Mouse (Mus musculus): ENCODE results near the gene Clec2h. TPM values are rescaled to one million over a fixed set of nuclear protein-coding genes. Genes with fewer than 3 reads are reported as not detected.
"Not testable (repeated sequence)": the region's sequence is repeated elsewhere in the genome, so short reads cannot be mapped to it uniquely, and the experiment has no call there.

Clec2h gene
- polyA plus RNA-seq (2015; fragmentation: Nextera tagmentation; extraction: Ambion mirVana), result 2.5 TPM in 1 of 2 replicates, not detected in the other

DNA sequence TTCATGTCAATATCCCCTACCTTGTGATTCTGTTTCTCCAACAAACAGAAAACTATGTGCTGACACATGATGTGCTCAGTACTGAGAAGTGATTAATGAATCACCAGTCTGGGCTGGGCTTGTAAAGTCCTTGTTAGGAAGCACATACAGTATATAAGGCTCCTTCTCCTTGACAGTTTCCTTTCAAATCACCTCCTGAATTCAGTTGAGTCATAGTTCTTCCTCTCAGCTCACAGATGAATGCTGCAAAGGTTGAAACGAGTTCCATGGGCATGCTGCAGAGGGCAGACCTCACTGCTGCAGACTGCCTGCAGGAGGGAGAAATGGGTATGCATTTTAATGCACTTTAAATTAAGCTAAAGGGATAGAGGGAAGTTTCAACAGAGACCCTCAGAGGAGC lies at the start of gene Clec2h:
TSS of gene Clec2h (plus strand) at position 180 of the 400 bp plus-strand sequence.
- no peak for ATAC-seq (ENCODE audit: insufficient number of reproducible peaks, insufficient read depth, low FRiP score, low TSS enrichment, low read depth)
- Histone ChIP-seq H3K36me3 (no peaks in the 10 kb centered on the region), H3K4me2 (no peak within 1 kb of the TSS), H3K4me1 (no peaks in the 10 kb centered on the region), H3K27me3 (no peaks in the 10 kb centered on the region), H3K9me3 (no peaks in the 10 kb centered on the region), H3K4me3 (no peak within 1 kb of the TSS), H3K9ac (no peak within 1 kb of the TSS), H3K27ac (no peak within 1 kb of the TSS)
- 13% methylated on average over 1 of the region's 1 CpGs for WGBS

DNA sequence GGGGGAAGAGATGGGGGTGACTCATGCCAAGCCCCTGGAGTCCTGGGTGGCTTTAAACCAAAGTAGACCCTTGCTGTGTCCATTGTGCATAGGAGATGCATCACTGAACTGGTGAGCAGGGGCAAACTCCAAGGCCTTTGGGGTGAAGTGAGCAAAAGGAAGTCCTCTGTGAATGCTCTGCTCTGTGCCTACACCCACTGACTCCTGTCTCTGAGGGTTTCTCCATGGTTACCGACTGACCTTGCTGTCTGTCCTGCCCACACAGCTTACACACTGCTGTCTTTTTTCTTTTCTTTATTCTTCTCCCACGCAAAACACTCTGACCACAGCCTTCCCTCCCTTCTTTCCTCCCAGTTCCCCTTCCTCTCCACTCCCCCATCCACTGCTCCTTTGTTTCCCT lies 39.5 kb upstream of the Clec2h start:
- Histone ChIP-seq H3K36me3 (no peaks in the 10 kb centered on the region), H3K4me3 (no peak overlapping the region), H3K4me1 (no peaks in the 10 kb centered on the region), H3K27me3 (no peaks in the 10 kb centered on the region), H3K4me2 (no peak overlapping the region), H3K27ac (no peak overlapping the region), H3K9me3 (no peaks in the 10 kb centered on the region), H3K9ac (no peak overlapping the region)
- WGBS, result 63% methylated on average over 2 of the region's 2 CpGs
- ATAC-seq (ENCODE audit: insufficient number of reproducible peaks, insufficient read depth, low FRiP score, low TSS enrichment, low read depth), result no peak

DNA sequence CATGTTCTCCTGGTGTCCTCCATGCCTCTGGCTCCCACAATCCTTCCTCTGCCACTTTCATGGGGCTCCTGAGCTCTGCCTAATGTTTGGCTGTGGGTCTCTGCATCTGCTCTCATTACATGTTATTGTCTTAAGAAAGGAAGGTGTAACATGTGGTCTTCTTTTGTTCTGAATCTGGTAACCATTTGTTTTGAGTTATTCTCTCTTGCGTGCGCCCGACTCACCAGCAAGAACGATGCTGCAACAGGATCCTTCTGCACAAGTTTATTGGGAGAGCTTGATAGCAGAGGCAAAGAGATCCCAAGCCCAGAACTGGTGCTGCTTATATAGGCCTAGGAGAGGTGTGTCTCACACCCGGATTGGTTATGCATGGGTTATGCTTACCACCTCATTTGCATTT lies 38.8 kb upstream of the Clec2h start, which contains the start of gene Klrb1a:
TSS of gene Klrb1a (minus strand) at position 101 of the 400 bp plus-strand sequence.
- H3K36me3 ChIP-seq; H3K4me2 ChIP-seq; H3K4me1 ChIP-seq; H3K9ac ChIP-seq; H3K9me3 ChIP-seq; H3K4me3 ChIP-seq; H3K27ac ChIP-seq; H3K27me3 ChIP-seq; ATAC-seq (ENCODE audit: insufficient number of reproducible peaks, insufficient read depth, low FRiP score, low TSS enrichment, low read depth): not testable (repeated sequence)
- 86% methylated on average over 5 of the region's 5 CpGs for WGBS

- no peaks in the 10 kb centered on the region for H3K36me3 ChIP-seq
Measured at GRCm38 (mm10) chr6:128624425-128624824, 37.8 kb upstream of the Clec2h start.

DNA sequence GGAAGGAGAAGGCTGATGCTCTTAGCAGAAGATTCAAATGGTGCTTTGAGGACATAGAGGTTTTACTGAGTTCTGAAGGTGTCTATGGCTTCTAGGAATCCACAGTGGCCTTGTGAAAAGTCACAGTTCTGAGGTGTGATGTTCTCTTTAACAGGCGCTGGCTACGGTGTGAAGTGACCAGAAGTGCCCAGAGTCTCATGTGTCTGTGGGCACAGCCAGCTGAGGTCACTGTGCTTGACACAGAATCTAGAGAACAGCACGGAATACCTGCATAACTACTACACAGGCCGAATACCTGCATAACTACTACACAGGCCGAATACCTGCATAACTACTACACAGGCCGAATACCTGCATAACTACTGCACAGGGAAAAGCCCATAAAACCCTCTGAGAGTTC lies 36.9 kb upstream of the Clec2h start:
- not testable (repeated sequence) for H3K36me3 ChIP-seq; H3K4me2 ChIP-seq; H3K4me1 ChIP-seq; ATAC-seq (ENCODE audit: insufficient number of reproducible peaks, insufficient read depth, low FRiP score, low TSS enrichment, low read depth); H3K4me3 ChIP-seq; H3K9ac ChIP-seq; H3K9me3 ChIP-seq; H3K27ac ChIP-seq; H3K27me3 ChIP-seq
- 92% methylated on average over 6 of the region's 6 CpGs for WGBS

More at GRCm38 (mm10) chr6:128624425-128624824, 37.8 kb upstream of the Clec2h start:
- H3K9me3 ChIP-seq, result no peaks in the 10 kb centered on the region
- no peak overlapping the region for H3K4me3 ChIP-seq
- H3K27me3 ChIP-seq, result no peaks in the 10 kb centered on the region
- ATAC-seq (ENCODE audit: insufficient number of reproducible peaks, insufficient read depth, low FRiP score, low TSS enrichment, low read depth), result no peak
- H3K9ac ChIP-seq, result no peak overlapping the region
- no peaks in the 10 kb centered on the region for H3K4me1 ChIP-seq
- 87% methylated on average over 4 of the region's 4 CpGs for WGBS
- H3K4me2 ChIP-seq, result no peak overlapping the region
- H3K27ac ChIP-seq, result no peak overlapping the region

GRCm38 (mm10) chr6:128629771-128630739 lies 32.1 kb upstream of the Clec2h start:
- H3K27me3 ChIP-seq; H3K4me1 ChIP-seq; H3K4me3 ChIP-seq; H3K4me2 ChIP-seq; ATAC-seq (ENCODE audit: insufficient number of reproducible peaks, insufficient read depth, low FRiP score, low TSS enrichment, low read depth); H3K9ac ChIP-seq; H3K27ac ChIP-seq; H3K36me3 ChIP-seq; H3K9me3 ChIP-seq: not testable (repeated sequence)
- 49% methylated on average over 13 of the region's 13 CpGs for WGBS

- H3K27ac ChIP-seq; H3K9me3 ChIP-seq; H3K9ac ChIP-seq; H3K4me2 ChIP-seq; H3K27me3 ChIP-seq; H3K4me1 ChIP-seq; H3K4me3 ChIP-seq; H3K36me3 ChIP-seq; ATAC-seq (ENCODE audit: insufficient number of reproducible peaks, insufficient read depth, low FRiP score, low TSS enrichment, low read depth): not testable (repeated sequence)
- WGBS, result 77% methylated on average over 15 of the region's 15 CpGs
Measured at GRCm38 (mm10) chr6:128630912-128631905, 31.0 kb upstream of the Clec2h start.

GRCm38 (mm10) chr6:128640673-128641072 lies 21.5 kb upstream of the Clec2h start:
- no peaks in the 10 kb centered on the region for H3K27me3 ChIP-seq
- no peak overlapping the region for H3K4me3 ChIP-seq
- H3K9me3 ChIP-seq, result no peaks in the 10 kb centered on the region
- no peak for ATAC-seq (ENCODE audit: insufficient number of reproducible peaks, insufficient read depth, low FRiP score, low TSS enrichment, low read depth)
- H3K9ac ChIP-seq, result no peak overlapping the region
- no peak overlapping the region for H3K27ac ChIP-seq
- H3K4me2 ChIP-seq, result no peak overlapping the region
- WGBS, result 86% methylated on average over 1 of the region's 1 CpGs
- H3K36me3 ChIP-seq, result no peaks in the 10 kb centered on the region
- H3K4me1 ChIP-seq, result no peaks in the 10 kb centered on the region

GRCm38 (mm10) chr6:128641116-128641716 lies 21.0 kb upstream of the Clec2h start:
- no peak for ATAC-seq (ENCODE audit: insufficient number of reproducible peaks, insufficient read depth, low FRiP score, low TSS enrichment, low read depth)
- H3K9me3 ChIP-seq, result no peaks in the 10 kb centered on the region
- H3K9ac ChIP-seq, result no peak overlapping the region
- H3K4me3 ChIP-seq, result no peak overlapping the region
- H3K27me3 ChIP-seq, result no peaks in the 10 kb centered on the region
- H3K4me1 ChIP-seq, result no peaks in the 10 kb centered on the region
- 70% methylated on average over 2 of the region's 2 CpGs for WGBS
- H3K36me3 ChIP-seq, result no peaks in the 10 kb centered on the region
- H3K4me2 ChIP-seq, result no peak overlapping the region
- no peak overlapping the region for H3K27ac ChIP-seq

GRCm38 (mm10) chr6:128643999-128644398 lies 18.2 kb upstream of the Clec2h start:
- Histone ChIP-seq H3K27ac (no peak overlapping the region), H3K4me1 (no peaks in the 10 kb centered on the region), H3K9ac (no peak overlapping the region), H3K36me3 (no peaks in the 10 kb centered on the region), H3K4me2 (no peak overlapping the region), H3K4me3 (no peak overlapping the region), H3K27me3 (no peaks in the 10 kb centered on the region), H3K9me3 (no peaks in the 10 kb centered on the region)
- no peak for ATAC-seq (ENCODE audit: insufficient number of reproducible peaks, insufficient read depth, low FRiP score, low TSS enrichment, low read depth)
- WGBS, result 68% methylated on average over 2 of the region's 2 CpGs

GRCm38 (mm10) chr6:128644694-128645093 lies 17.5 kb upstream of the Clec2h start:
- not testable (repeated sequence) for H3K9ac ChIP-seq; H3K36me3 ChIP-seq; H3K4me2 ChIP-seq; H3K27me3 ChIP-seq; ATAC-seq (ENCODE audit: insufficient number of reproducible peaks, insufficient read depth, low FRiP score, low TSS enrichment, low read depth); H3K4me3 ChIP-seq; H3K4me1 ChIP-seq; H3K27ac ChIP-seq; H3K9me3 ChIP-seq
- 96% methylated on average over 20 of the region's 20 CpGs for WGBS

Data from embryonic facial prominence, embryonic 13.5 days (tissue).